Mouse (Mus musculus): ENCODE results near the gene Prkg1.
"Not testable (repeated sequence)": the region's sequence is repeated elsewhere in the genome, so short reads cannot be mapped to it uniquely, and the experiment has no call there.

Gene Prkg1

DNA sequence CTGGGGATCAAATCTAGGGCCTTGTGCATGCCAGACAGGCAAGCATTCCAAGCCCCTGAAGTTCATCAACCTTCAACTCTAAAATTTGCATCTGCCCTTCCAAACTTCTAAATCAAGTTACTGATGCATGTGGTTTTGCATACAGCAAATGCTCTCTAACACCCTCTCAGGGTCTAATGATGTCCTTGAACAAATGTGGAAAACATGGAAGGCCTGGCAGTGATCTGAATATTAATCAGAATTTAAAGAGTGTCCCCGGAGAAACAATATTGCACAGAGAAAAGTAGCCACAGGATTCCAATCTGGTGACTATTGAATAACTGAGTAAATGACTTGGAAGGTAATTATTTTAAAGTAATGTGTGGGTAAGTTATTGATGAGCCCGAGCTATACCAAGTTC lies 481.2 kb downstream of the Prkg1 start:
- DNase-seq: no peak

DNA sequence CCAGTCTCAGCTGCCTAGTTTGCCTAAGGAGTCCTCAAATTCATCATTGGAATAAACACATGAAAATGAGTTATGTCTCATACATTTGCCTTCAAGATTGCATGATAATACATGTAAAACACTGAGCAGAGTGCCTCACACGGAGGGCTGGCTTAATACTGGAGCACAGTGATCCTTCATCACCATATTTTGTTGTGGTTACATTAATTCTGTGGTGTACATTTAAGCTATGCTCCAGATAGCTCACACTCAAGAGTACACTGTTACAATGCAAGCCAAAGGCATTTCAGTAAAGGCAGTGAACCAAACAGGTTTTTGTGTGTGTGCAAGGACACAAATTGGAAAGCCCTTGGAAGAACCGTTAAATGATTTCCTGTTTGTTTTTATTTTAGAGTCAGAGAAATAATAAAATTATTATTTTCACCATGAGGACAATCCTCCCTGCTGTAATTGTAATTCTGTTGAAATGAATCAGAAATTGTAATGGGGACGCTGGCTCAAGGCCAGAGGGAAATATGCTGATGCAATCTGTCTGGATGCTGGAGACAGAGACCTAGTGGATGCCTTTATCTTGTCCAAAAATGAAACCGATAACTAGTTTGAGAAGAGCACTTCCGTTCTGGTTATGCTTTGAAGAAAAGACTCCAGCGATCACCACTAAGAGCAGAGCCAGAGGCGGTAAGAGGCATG lies 484.9 kb downstream of the Prkg1 start:
- DNase-seq: no peak

GRCm38 (mm10) chr19:31262438-31262837 lies 502.4 kb downstream of the Prkg1 start:
- DNase-seq: no peak

- no peak for DNase-seq
Observed at GRCm38 (mm10) chr19:31260494-31260893, 504.3 kb downstream of the Prkg1 start.

DNA sequence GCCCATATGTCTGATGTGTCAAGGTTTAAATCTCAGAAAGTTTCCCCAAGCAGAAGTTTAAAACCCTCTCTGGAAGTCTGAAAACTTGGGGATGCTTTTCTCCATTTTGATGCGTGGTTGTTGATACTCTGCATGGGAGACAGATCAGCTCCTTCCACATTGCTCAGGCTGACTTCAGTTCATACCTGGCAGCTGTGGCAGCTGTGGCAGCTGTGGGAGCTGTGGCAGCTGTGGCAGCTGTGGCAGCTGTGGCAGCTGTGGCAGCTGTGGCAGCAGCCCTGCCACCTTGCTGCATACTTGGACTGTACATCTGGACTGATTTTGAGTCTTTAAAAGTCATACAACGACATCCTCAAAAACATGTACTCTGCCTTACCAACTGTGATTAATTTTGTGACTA lies 509.1 kb downstream of the Prkg1 start:
- DNase-seq: no peak

DNA sequence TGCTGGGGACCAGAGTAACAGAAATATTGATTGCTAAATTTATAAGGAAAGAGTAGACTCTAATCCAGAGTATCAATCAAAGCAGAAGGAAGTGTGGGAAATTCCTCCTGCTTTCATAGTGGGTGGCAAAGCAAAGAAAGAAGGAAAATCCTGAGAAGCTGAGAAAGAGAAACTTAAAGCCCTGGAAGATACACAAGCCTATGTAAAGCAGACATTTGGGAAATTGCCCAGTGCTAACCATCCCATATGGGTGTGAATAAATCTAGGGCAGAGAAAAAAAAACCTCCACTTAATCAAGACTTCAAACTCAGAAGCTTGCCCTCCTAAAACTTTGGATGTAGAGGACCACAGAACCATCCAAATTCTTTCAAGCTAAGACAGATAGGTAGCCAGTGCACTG lies 532.4 kb downstream of the Prkg1 start:
- no peak for DNase-seq

DNA sequence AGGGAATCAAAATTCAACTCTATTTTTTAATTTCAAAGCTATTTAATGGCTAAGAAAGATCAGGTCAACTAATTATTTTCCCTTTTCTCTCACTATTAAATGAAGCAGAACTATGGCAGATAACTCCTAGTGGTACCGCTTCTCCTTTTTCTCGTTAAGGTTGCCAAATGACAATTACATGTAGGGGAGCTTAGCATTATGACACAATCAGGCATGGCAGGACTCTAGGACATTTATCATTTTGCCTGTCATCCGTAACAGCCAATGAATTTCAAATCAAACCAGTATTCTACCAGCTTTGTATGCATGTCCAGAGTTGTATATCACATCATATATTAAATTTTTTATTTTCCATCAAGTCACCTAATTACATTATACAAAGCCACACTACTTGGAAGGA lies 536.4 kb downstream of the Prkg1 start:
- no peak for DNase-seq

DNA sequence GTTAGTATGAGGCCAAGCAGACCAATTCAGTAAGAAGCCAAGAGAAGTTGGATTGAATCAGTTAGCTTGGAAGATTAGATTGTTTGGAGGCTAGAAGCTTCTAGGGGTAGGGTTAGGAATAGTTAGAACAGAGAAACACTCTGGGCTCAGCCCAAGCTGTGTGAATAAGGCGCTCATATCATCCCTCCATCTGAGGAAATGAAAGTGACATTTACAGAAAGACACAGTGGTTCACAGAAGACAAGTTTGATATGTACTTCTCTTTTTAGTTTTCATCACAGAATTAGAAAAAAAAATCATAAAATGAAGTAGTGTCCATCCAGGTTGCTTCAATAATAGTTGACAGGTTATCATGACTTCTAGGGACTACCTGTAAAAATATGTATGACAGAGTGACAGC lies 541.4 kb downstream of the Prkg1 start:
- no peak for DNase-seq

GRCm38 (mm10) chr19:31219261-31219660 lies 545.6 kb downstream of the Prkg1 start:
- not testable (repeated sequence) for DNase-seq

- no peak for DNase-seq
Observed at GRCm38 (mm10) chr19:31210850-31211249, 554.0 kb downstream of the Prkg1 start.

DNA sequence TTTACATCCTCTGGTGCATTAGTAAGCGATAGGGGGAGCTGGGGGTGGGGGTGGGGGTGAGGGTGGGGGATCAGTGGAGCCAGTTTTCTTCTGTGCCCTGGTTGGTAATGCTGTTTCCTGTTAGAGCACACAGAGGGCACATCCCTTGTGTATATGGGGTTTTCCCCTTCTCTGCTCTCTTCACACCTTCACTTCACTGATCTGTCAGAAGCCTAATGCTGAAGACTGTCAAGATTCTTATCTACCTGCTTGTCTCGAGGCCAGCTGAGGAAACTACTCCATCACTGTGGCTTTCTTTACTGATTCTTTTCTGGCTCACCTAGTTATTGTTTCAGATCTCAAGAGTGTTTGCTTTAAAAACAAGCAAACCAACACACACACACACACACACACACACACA lies 554.4 kb downstream of the Prkg1 start:
- DNase-seq: no peak

- no peak for DNase-seq
Observed at GRCm38 (mm10) chr19:31199583-31199982, 565.2 kb downstream of the Prkg1 start.

DNA sequence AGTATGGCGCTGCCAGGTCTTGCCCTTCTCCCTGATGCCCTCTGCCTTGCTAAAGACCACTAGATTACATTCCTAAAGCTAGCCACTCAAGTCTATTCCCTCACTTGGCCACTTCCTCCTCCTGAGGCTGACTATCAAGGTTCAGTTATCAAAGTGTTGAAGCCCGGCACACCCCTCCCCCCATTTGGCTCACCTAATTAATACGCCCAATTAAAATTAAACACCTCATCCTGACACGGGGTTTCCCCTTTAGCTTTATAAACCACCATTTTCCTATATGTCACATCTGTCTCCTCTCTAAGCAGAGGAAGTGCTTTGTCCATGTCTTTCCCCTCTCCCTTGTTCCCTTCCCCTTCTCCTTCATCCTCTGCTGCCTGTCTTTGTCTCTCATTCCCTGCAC lies 566.4 kb downstream of the Prkg1 start:
- no peak for DNase-seq

DNA sequence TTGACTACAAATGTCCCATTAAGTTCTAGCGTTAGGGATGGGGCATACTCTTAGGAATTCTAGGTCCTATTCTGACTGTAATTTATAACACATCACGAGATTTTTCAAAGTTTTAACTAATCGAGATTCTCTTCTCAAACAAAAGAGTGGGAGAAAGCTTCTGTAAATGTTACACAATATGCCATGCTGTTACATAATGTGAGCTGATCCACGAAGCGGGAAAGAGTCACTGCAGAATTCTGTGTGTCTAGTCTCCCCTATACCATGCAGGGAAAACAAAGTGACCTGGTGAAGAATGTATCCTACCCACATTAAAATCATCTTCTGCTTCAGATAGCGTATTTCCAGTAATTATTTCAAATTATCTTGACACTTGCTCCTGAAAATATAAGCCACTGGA lies 567.8 kb downstream of the Prkg1 start:
- no peak for DNase-seq

DNA sequence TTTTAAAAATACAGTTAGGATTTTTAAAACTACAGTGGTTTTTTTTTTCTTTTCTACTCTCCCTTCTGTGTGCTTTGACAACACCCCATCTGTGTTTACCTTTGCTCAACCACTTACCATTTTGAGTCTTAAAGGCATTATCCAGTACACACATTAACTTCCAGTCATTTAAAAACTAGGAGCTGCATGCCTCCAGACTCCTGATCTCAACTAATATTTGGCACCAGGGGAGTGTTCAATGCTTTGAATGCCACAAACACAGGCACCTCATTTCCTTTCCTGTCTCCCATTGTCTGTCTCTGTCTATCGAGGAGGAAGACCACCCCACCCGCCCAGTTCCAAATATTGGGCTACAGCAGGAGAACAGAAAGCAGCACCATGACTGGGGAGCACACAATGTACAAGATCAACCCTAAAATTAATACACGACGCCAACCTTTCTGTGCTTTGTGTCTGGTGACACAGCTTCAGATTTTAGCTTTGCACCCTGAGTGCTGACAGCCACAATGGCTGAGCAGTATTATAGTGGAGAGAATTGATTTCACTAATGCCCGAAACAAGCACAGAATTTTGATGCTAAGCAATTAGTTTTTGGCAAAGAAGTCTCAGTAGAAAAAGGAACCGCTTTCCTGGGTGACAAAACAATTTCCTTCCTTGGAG lies 576.1 kb downstream of the Prkg1 start:
- no peak for DNase-seq

DNA sequence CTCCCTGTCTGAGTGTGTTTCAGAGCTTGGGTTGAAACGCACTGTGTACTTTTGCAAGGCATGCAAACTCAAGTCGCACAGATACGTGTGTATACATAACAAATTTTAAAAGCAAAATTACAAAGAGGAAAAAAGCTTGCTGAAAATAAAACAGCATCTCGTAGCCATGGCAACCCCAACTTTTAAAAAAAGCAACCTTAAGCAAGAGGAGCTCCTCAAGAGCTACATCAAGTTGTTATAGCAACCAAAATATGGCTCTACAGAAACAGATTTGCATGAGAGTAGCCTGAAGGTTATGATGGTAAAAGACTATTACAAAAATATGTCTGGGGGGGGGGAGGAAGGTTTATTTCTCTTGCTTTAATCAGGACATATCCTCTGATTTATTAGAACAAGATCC lies 584.1 kb downstream of the Prkg1 start:
- no peak for DNase-seq

GRCm38 (mm10) chr19:31177279-31177922 lies 587.4 kb downstream of the Prkg1 start:
- no peak for DNase-seq

DNA sequence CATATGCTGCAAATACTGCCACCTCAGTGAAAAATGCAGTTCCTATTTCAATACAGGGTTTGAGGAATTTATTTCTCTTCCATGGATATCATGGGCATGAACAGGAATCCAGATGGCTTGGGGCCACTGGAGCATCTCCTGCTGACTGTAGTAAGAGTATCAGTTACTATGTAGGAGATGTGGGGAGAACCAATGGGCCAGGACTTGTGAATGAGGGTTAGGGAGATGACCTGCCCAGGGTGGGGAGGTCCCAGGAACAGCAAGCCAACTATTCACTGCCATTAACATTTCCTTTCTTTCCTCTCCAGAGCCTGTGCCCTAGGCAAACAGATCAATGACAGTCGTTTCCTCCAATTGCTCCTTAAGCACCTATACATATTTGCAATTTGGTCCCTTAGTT lies 593.8 kb downstream of the Prkg1 start:
- no peak for DNase-seq

GRCm38 (mm10) chr19:31158944-31159460 lies 605.8 kb downstream of the Prkg1 start:
- DNase-seq: no peak

GRCm38 (mm10) chr19:31153399-31153798 lies 611.4 kb downstream of the Prkg1 start:
- no peak for DNase-seq

DNA sequence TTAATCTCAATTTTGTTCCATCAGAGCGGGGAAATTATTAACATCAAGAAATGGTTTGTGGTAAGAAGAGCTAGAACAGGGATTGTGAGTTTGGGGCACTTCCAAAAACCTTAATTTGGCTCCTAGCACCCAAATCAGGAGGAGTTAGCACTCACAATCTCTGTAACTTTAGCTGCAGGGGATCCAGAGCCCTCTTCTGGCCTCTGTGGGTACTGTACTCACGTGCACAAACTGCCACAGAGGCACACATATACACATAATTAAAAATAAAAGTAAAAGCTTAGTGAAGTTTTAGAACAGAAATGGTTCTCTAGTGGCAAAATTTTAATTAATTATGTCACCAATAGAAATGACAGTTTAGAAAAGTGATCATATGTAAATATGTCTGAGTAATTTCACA lies 614.9 kb downstream of the Prkg1 start:
- DNase-seq: no peak

- no peak for DNase-seq
Observed at GRCm38 (mm10) chr19:31147457-31147856, 617.4 kb downstream of the Prkg1 start.

GRCm38 (mm10) chr19:31146156-31146555 lies 618.7 kb downstream of the Prkg1 start:
- no peak for DNase-seq

- no peak for DNase-seq
Observed at GRCm38 (mm10) chr19:31141905-31142304, 622.9 kb downstream of the Prkg1 start.

All from liver (tissue).